ENCODE assay signal across 18 mouse cellular contexts in the genomic region with DNA sequence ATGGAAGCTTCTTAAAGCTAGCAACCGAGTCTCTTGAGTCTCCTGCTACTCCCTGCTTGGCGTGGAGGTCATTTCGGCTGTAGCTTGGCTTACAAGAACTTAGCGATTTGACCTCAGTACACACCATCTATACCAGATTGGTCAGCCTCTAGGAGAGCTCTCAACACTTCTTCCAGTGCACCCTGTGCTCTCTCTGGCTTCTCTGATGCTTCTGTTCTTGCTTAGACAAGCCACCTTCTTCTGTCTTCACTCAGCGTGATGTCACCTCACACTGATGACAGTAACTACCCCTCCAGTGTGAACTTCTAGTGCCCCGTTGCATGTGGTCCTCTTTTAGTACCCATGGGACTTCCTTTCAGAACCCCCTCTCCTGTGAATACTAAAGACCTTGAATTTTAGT.
DNase-seq lines count a peak whose midpoint lies in the region; ATAC-seq and TF ChIP-seq lines count a peak whose summit lies in the region.
"Had no signal": no experiment of that assay in that cellular context is flagged by ENCODE, and none has a peak within 500 bp of the region (broad histone marks: within the 10 kb centered on the region; RNA-seq: fewer than 3 reads in every experiment).

No protein-coding gene starts in this region.

- TF ChIP-seq CTCF in hindbrain, postnatal 0 days (IDR thresholded peaks at IDR 0.05; ENCODE audit: low read depth), result no peak

- no peak overlapping the region for H3K27ac ChIP-seq in heart, embryonic 10.5 days
- H3K27ac ChIP-seq in hindbrain, embryonic 13.5 days, result peak overlapping the region; percentile 71
- no peak overlapping the region for H3K27ac ChIP-seq in hindbrain, postnatal 0 days
- H3K27ac ChIP-seq in neural tube, embryonic 13.5 days (replicated peaks), result peak overlapping the region; percentile 73
- H3K27ac ChIP-seq: embryonic facial prominence, embryonic 13.5 days; stomach, postnatal 0 days had no signal

- intact Hi-C loops in heart, postnatal 36 days (cut with DNase I), result no loop called here

- H3K27me3 ChIP-seq in heart, embryonic 10.5 days (ENCODE audit: insufficient read depth, poor library complexity, severe bottlenecking), result peaks cover 9% of the 10 kb centered on the region; the same call in 1 of the 2 replicates
- 0 out of 2 replicates have a peak, but pooled peaks cover 5% of the 10 kb centered on the region for H3K27me3 ChIP-seq in hindbrain, embryonic 13.5 days
- H3K27me3 ChIP-seq in hindbrain, postnatal 0 days (ENCODE audit: insufficient read depth, low read length), result no peaks in the 10 kb centered on the region
- H3K27me3 ChIP-seq in neural tube, embryonic 13.5 days, result no peaks in the 10 kb centered on the region
- H3K27me3 ChIP-seq: embryonic facial prominence, embryonic 13.5 days had no signal

- DNase-seq in heart, embryonic 10.5 days (ENCODE audit: low spot score), result peak; percentile 90
- no peak for DNase-seq in heart, postnatal 36 days
- no peak for DNase-seq in hindbrain, postnatal 0 days (ENCODE audit: low spot score)
- DNase-seq in neural tube, embryonic 10.5 days (ENCODE audit: extremely low spot score, low spot score), result no peak
- DNase-seq in layer of hippocampus, adult 8-10 months (ENCODE audit: low spot score in 2 of 2), result no peak
- DNase-seq in lung, postnatal 36 days, result no peak
- DNase-seq: cerebellum, adult 9-10 months; kidney, adult 2 months; kidney, postnatal 14 days; layer of hippocampus, adult 9-11 months; lung, postnatal 14 days; right cerebral cortex, postnatal 14 days had no signal

- WGBS in heart, embryonic 10.5 days, result 50% methylated on average over 6 of the region's 6 CpGs
- WGBS in hindbrain, embryonic 13.5 days, result 88% methylated on average over 6 of the region's 6 CpGs
- WGBS in hindbrain, postnatal 0 days, result 90% methylated on average over 6 of the region's 6 CpGs
- 85% methylated on average over 6 of the region's 6 CpGs for WGBS in neural tube, embryonic 13.5 days

- no peaks in the 10 kb centered on the region for H3K36me3 ChIP-seq in heart, embryonic 10.5 days
- H3K36me3 ChIP-seq in hindbrain, embryonic 13.5 days, result no peaks in the 10 kb centered on the region
- no peaks in the 10 kb centered on the region for H3K36me3 ChIP-seq in hindbrain, postnatal 0 days (ENCODE audit: insufficient read depth, low read length)
- no peaks in the 10 kb centered on the region for H3K36me3 ChIP-seq in neural tube, embryonic 13.5 days
- H3K36me3 ChIP-seq: embryonic facial prominence, embryonic 13.5 days; G1E had no signal

- H3K9me3 ChIP-seq in heart, embryonic 10.5 days, result no peaks in the 10 kb centered on the region
- no peaks in the 10 kb centered on the region for H3K9me3 ChIP-seq in hindbrain, embryonic 13.5 days
- no peaks in the 10 kb centered on the region for H3K9me3 ChIP-seq in hindbrain, postnatal 0 days (ENCODE audit: low read length)
- no peaks in the 10 kb centered on the region for H3K9me3 ChIP-seq in neural tube, embryonic 13.5 days
- H3K9me3 ChIP-seq: embryonic facial prominence, embryonic 13.5 days; G1E had no signal

- H3K4me2 ChIP-seq in hindbrain, embryonic 13.5 days, result no peak overlapping the region
- H3K4me2 ChIP-seq in hindbrain, postnatal 0 days (ENCODE audit: low read depth, low read length), result no peak overlapping the region
- no peak overlapping the region for H3K4me2 ChIP-seq in neural tube, embryonic 13.5 days
- H3K4me2 ChIP-seq: embryonic facial prominence, embryonic 13.5 days had no signal

- ATAC-seq in hindbrain, embryonic 13.5 days (ENCODE audit: low FRiP score), result no peak
- ATAC-seq in hindbrain, postnatal 0 days, result no peak
- ATAC-seq in neural tube, embryonic 13.5 days (ENCODE audit: low read depth), result no peak
- ATAC-seq: CD4-positive, CD25-positive, alpha-beta regulatory T cell, adult 4 months had no signal

- no peak overlapping the region for H3K9ac ChIP-seq in hindbrain, embryonic 13.5 days
- H3K9ac ChIP-seq in hindbrain, postnatal 0 days (replicated peaks; ENCODE audit: low read length), result no peak overlapping the region
- H3K9ac ChIP-seq in neural tube, embryonic 13.5 days, result no peak overlapping the region
- H3K9ac ChIP-seq: embryonic facial prominence, embryonic 13.5 days had no signal

- H3K4me3 ChIP-seq in heart, embryonic 10.5 days, result no peak overlapping the region; the same call in 1 of the 2 replicates
- H3K4me3 ChIP-seq in hindbrain, embryonic 13.5 days, result no peak overlapping the region
- H3K4me3 ChIP-seq in hindbrain, postnatal 0 days (ENCODE audit: low read length), result no peak overlapping the region
- H3K4me3 ChIP-seq in neural tube, embryonic 13.5 days, result no peak overlapping the region
- H3K4me3 ChIP-seq: embryonic facial prominence, embryonic 13.5 days had no signal

- H3K4me1 ChIP-seq in heart, embryonic 10.5 days, result peaks cover 15% of the 10 kb centered on the region; the same call in 1 of the 2 replicates
- peaks cover 30% of the 10 kb centered on the region for H3K4me1 ChIP-seq in hindbrain, embryonic 13.5 days (replicated peaks)
- 0 out of 2 replicates have a peak, but pooled peaks cover 4% of the 10 kb centered on the region for H3K4me1 ChIP-seq in hindbrain, postnatal 0 days (ENCODE audit: insufficient read depth, low read length)
- peaks cover 30% of the 10 kb centered on the region for H3K4me1 ChIP-seq in neural tube, embryonic 13.5 days (replicated peaks)
- H3K4me1 ChIP-seq: embryonic facial prominence, embryonic 13.5 days had no signal

Comparison
In these comparisons a context has a peak if more than half of its experiments do, and no peak if none do; other contexts are left out.
1. H3K27ac ChIP-seq: peak in hindbrain, embryonic 13.5 days (single experiment) and neural tube, embryonic 13.5 days (single experiment); none in heart, embryonic 10.5 days (single experiment) and hindbrain, postnatal 0 days (single experiment).